Mouse (Mus musculus) megakaryocyte progenitor cell, adult 5-6 weeks (primary cell): Measurements from ENCODE around the gene Adamtsl4. TPM values are rescaled to one million over a fixed set of nuclear protein-coding genes. Genes with fewer than 3 reads are reported as not detected.
"Not testable (repeated sequence)": the region's sequence is repeated elsewhere in the genome, so short reads cannot be mapped to it uniquely, and the experiment has no call there.

Experiments
- ATAC-seq: replicated peaks from 2 replicates; pipeline ENCODE4 v1.8.0; 2016; ENCODE audit warnings: mild to moderate bottlenecking, moderate TSS enrichment, inconsistent platforms; ENCODE audit not compliant: poor library complexity
- total RNA-seq, 2 experiments: library from RNA; stranded (forward) in 1 of 2; stranded (reverse) in 1 of 2; fragments of 157-497, 149-512 nt in 1 of 2; fragments of 200-1000 nt in 1 of 2; gene quantifications; 2 replicates each; pipeline versions ENCODE4 v1.2.3 to v1.2.4; 2015 to 2017

The Adamtsl4 gene
- total RNA-seq, 2 experiments from 2014 or later = 0.33 to 1.4 TPM

DNA sequence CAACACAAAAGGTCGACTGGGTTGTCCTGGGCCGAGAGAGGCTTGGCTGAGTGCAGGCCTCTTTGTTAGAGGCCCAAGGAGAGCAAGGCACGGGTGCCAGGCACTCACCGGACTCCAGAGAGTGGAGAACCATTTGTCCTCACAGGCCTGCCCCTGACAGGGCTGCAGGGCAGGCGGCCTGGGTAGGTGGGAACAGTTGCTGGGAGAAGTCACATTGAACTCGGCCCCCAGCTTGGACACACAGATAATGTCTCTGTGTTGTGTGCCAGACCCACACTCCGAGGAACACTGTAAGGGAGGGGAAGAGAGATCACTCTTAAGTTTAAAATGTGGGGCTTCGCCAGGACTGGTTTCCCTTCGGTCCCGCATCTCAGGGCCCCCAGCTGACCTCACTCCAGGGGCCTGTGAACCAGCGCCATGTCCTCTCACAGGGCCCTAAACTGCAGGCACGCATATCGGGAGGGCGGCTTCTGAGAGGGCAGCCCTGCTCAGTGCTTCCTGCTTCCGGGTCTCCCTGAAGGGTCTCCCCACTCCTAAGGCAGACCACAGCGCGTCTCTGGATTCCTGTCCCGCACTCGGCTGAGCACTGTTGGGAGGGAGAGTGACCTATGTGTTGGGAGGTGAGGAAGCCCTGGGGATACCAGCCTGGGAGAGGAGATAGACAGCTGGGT, 10.2 kb downstream of the Adamtsl4 start:
- no peak for ATAC-seq

DNA sequence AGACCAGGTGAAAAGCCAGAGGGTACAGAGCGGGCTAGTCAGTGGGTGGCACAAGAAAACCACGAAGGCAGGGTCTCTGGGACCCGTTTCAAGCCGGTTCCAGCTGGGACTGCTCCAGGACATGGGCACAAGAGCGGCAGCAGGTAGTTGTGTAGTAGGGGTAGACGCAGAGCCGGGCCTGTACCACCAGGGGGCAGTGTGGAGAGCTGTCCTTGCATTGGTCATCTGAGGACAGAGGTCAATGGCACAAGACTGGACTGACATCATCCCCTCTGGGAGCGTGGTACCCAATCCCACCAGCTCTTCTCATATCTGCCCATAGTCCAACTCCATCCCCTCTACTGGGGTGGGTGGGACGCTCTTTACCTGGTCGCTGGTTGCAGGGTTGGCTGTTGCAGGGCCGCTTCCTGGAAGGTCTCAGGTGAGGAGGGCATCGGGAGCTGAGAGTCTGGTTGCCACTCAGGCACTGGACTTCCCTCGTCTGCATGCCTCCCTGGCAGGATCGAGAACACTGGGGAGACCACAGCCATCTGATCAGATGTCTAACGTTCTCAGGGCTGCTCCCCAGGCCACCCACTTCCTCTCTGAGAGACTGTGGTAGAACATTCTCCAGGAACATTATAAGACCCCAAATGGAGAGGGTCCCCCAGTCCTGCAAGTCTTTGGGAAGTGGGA, 10.8 kb downstream of the Adamtsl4 start:
- ATAC-seq = peak; percentile 30; the same call in 1 of the 2 replicates

DNA sequence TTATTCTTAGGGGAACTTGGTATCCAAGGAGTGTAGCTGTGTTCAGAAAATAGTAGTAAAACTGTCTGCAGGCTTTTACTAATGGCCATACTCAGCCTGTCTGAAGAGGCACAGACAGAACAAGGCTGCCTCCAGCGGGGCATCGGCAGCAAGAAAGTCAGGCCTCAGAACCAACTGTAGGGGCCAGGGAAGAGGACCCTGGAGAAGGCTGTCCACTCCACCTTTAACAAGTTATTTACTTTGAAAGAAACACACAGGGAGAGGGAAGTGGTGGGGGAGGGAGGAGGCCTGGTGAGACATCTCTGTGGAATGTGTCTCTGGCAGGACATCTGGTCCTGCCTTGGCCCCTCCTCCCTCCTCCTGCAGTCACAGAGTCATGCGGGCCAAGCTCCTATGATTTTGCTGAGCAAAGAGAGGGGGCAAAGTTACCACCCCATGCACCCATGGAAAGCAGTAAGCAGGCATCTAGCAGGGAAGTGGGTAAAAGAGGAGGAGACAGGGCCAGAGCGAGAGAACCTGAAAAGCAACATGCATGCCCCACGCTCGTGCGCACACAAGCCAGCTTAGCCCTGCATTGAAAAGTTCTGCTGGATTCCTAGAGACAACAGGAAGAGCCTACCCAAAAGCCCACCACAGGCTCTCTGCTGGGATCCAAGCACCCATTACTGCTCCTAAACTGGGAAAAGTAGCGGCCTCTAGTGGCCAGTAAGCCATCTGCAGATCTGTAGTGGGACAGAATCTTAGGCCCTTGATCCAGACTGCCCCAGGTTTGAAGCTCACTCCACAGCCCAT, 12.2 kb downstream of the Adamtsl4 start:
- ATAC-seq = peak; percentile 58

DNA sequence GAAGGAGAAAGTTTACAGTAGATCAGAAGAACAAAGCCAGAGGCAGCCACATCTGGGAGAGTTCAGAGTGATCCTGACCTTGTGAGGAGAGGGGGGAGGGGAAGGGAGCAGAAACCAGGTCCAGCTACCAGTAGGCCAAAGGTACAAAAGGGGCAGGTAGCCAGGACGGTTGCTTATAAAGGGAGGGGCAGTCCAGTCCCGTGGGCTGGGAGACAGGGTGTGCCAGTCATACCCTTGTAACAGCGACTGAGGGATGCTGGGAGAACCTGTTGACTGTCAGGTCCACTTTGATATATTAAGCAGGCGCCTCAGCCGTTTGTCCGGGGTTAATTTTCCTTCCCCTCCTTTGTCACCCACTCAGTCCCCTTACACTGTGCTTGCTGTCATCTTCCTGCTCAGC, 12.9 kb downstream of the Adamtsl4 start:
- ATAC-seq = no peak

DNA sequence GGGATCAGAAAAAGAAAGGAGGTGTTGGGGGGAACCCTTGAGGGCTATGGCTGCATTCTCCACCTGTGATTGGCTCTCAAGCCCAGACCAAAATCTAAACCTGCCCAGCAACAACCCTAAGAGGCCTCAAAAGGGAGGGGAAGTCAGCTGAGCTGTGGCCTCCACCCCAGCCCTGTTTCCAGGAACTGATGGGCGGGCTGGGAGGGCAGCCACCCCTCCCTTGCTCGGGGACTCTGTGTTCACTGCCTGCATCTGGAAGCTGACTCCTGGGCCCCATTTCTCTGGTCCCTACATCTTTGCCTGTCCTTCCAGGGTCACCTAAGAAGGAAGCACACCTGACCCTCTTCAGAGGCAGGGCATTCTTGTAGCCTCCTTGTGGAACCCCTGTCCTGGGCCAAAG, 13.5 kb downstream of the Adamtsl4 start:
- ATAC-seq = peak; percentile 71

DNA sequence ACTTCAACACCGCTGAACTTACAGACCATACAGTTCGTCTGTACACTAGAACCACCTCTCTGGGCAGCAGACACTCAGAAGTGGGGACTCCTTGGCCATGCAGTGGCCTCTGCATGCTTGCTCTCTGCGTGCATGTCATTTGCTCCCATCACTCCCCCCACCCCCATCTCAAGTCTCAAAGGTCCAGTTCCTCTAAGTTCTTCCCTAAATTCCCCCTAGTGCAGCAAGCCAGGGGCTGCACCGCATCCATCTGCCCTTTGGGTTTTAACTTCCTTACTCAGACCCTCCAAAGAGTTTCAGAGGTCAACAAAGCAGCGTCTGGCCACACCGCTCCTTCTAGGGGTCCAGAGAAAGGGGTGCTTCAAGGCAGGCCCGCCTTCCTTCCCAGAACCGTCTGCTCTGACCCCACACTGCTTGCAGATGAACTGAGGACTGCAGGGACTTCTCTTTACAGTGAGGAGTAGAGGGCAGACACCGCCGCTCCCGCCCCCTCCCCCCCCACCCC, 14.0 kb downstream of the Adamtsl4 start:
- ATAC-seq = peak; percentile 40

DNA sequence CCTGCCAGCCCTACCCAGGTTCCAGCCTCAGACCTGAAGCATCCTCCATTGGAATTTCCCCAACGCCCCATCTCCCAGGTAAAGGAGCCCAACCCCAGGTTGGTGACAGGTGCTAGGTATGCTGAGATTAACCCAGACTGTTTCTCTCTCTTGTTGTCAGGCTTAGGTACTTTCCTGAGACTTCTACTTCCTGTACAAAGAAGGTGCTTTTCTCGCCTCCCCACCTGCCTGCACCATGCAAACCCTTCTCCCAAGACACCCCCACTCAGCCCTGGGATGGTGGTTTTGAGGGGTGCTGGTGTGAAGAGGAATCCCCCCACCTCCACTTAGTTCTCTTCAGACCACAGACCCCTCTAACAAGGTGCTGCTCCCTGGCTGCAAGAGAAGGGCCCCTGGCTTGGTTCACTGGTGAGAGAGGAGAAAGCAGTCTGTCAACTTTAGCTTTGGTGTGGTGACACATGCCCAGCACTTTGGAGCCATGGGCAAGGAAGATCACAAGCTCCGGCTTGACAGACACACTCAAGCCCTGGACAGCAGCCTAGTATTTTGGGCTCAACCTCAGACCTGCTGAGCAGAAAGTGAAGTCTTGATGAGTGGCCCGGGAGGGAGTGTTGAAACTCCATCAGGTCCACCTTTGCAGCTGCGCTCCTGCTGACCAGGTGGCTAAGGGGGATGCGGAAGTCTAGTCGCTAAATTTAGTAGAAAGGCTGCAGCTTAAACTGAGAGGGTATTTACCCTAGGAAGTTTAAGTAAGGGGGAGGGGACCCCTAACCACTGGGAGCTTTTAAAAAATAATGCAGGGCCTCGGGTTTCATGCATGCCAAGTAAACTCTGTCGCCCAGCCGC, 14.6 kb downstream of the Adamtsl4 start:
- no peak for ATAC-seq

DNA sequence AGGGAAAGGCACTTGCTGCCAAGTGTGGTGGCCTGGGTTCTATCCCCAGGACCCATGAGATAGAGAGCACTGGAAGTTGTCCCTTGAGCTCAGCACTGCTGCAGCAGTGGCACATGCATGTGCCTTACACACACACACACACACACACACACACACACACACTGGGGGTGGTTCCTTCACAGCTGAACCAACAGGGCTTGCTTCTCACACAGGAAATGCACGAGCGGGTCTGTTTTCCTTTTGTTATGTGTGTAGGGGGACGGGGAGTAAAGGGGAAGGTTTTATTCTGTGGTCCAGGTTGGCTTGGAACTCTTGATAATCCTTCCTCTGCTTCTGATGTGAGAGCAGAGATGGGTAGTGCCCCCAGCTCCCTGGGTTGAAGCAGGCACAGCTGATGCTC, 15.3 kb downstream of the Adamtsl4 start:
- no peak for ATAC-seq

DNA sequence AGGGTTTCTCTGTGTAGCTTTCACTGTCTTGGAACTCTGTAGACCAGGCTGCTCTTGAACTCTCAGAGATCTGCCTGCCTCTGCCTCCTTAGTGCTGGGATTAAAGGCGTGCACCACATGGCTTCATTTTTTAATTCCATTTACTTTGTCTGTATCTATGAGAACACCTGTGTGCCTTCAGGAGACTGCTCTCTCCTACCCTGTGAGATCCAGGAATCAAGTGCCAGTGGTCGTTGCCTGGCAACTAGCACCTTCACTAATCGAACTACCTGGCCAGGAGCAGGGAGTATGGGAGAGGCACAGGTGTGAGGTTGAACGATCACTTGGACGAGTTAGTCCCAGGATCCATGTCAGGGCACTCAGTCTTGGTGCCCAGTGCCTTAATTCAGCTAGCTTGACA, 16.5 kb downstream of the Adamtsl4 start:
- no peak for ATAC-seq

DNA sequence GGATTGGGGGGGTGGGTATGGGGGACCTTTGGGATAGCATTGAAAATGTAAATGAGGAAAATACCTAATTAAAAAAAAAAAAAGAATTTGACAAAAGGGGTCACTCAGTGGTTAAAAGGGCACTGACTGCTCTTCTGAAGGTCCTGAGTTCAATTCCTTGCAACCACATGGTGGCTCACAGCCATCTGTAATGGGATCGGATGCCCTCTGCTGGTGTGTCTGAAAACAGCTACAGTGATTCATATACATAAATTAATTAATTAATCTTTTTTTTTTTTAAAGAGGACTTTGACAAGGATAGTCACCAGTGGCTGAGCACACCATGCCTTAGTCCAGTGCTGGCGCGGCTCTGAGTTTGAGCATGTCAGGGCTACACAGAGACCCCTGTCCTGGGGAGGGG, 17.3 kb downstream of the Adamtsl4 start:
- not testable (repeated sequence) for ATAC-seq

DNA sequence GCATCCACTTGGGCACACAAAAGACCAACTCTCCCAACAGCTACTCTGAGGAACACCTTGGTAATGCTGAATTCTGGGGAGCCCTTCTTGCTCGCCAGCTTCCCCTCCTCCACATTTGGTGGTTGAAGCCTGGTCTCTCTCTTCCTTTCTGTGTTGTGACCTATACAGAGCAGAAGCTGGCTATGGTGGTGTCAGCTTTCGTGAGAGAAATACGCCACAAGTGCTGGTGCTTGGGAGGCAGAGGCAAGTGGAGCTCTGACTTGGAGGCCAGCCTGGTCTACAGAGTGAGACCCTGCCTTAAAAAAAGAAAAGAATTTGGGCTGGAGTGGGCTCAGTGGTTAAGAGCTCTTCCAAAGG, 18.4 kb downstream of the Adamtsl4 start:
- no peak for ATAC-seq

DNA sequence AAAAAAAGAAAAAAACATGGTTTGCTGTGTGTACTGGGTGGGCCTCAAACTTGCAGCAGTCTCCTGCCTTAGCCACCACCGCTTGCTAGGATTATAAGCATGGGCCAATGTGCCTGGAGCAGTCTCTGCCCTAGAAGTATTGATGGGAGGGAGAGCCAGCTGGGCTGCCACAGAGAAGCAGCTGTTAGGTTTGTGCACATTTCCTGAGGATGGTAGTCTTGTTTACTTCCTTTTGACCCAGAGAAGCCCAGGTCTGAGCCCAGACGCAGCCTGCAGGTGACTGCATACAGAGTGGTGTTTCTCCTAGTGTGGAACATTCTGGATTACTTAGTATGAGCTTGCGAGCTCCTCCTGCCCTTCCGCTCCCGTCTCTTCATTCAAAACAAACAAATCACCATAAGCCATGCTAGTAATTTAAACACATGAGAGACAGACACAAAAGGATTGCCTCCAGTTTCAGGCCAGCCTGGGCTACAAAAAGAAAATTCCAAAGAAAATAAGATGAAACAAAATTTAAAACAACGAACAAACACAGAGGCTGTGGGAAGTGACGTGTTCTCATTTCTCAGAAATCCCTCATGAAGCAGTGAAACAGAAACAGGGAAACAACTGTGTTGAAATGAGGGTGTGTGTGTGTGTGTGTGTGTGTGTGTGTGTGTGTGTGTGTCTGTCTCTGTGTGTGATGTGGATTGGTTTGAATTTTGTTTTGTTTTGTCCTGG, 19.0 kb downstream of the Adamtsl4 start:
- peak; percentile 26 for ATAC-seq

DNA sequence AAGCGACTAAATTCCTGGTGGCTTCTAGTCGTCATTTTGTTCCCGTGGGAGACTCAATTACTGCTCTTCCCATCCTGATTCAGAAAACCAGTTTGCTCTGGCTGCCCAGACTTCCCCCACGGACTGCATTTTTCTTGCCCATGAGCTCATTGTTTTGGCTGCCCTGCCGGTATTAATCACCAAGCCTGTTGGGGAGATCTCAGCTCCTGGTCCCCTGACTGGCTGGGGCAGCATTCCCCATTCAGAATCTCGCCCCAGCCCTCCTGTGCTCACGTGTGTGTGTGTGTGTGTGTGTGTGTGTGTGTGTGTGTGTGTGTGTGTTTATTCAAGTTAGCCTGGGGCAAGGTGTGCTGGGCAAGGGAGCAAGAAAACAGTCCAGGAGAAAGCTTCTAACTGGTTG, 19.7 kb downstream of the Adamtsl4 start:
- no peak for ATAC-seq

DNA sequence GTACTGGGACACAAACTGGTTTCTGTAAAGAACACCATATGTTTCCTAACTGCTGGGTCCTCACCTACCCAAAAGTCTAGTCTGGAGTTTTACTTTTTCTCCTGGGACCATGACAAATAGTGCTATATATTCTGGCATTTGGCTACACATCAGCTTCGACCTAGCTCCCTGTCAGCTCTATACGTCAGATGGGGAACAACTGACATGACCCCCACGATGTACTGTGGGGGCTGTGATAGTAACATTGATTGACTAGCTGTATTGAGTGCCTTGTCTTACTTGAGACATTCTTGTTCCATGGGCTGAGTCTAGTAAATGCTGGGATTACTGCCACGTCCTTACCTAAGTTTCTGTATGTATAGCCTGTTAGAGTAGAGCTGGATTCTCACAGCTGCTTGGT, 20.2 kb downstream of the Adamtsl4 start:
- ATAC-seq = no peak

DNA sequence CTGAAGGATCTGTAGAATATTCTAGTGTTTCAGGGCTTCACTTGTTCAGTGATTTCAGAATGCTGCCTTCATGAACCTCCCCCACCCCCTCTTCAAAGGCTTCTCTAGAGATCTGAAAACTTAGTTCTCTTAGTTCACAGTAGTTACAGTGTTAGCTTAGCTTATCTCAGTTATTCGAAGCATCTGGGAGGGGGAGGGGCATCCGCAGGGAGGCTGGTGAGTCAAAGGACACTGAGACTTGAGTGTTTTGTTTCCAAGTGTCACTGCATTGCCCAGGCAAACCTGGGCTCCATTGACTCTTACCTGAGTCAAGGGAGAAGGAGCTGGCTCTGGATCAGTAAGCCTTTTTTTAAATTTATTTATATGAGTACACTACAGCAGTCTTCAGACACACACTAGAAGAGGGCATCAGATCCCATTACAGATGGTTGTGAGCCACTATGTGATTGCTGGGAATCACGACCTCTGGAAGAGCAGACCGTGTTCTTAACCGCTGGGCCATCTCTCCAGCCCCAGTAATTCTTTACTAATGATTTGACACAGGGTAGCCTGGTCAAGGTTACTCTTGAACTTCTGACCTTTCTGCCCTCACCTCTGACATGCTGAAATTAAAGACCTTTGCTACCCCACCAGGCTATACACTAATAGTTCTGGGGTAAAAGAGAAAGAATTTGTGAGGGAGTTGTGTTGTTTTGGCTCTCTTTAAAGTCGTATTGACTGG, 21.4 kb downstream of the Adamtsl4 start:
- peak; percentile 66 for ATAC-seq

DNA sequence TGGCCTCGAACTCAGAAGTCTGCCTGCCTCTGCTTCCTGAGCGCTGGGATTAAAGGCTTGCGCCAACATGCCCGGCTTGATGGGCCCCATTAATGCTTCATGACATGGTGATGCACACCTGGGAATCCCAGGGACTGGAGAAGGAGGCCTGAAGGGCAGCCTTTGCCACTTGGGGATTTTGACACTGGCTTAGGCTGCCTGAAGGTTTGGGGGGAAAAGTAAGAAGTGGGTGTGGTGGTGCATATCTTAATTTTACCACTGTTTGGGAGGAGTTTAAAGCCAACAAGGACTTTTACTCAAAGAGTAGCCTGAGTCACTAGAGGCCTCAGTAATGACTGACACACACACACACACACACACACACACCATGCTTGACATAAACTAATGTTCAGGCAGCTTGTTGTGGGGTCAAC, 22.8 kb downstream of the Adamtsl4 start:
- no peak for ATAC-seq

DNA sequence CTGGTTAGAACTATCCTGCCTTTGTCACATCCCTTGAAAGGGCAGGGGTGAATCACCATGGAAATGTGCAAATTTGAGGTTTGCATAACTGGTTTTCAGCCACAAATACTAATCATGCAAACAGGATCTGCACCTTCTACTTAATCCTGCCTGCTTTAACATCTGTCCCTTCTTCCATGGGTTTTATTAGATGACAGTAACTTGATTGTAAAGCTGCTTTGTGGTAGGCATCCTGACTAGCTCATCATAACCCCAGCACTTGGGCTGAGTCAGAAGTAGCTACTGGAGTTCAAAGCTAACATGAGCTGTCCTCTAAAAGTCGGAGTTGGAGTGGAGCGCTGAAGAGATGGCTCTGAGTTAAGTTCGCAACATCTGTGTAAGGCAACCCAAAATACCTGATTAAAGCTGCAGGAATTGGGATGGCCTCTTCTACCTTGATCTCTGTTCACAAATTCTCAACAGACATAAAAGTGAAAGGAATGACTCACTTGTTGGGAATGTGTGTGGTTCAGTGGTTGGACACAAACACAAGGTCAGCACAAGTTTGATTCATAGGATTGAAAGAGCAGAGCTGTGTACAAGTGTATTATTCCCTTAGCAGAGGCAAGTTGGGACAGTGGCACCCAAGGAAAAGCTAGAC, 23.6 kb downstream of the Adamtsl4 start:
- ATAC-seq = no peak

DNA sequence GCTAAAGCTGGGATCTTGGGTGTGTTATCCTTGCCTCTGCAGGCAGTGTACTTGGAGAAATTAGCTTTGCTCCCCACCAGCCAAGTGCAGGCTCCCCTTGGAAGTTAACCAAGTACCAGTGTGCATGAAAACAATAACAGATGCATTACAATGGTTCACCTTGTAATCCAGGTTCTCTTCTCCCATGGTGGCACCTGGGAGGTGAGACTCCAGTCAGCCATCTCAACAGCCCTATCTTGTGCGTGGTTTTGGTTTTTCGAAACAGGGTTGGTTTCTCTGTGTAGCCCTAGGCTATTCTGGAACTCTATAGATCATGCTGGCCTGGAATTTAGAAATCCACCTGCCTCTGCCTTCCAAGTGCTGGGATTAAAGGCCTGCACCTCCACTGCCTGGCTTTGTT, 24.2 kb downstream of the Adamtsl4 start:
- no peak for ATAC-seq
